Mouse (Mus musculus) lung, embryonic 14.5 days (tissue): ENCODE measurements around the gene Tubb2a. TPM values are rescaled to one million over a fixed set of nuclear protein-coding genes. Genes with fewer than 3 reads are reported as not detected.
A peak's percentile ranks its signal among the peaks of the same experiment; 100 is the strongest.

ENCODE experiments used
- ATAC-seq: fragments of 200-750 bp; cut with Nextera tagmentation; 2 replicates; pipeline ENCODE4 v1.8.0; 2017; ENCODE audit warnings: mild to moderate bottlenecking, moderate TSS enrichment, moderate library complexity; ENCODE audit not compliant: insufficient read depth
- DNase-seq: peaks from one replicate; pipeline ENCODE4 v3.0.0-alpha.2; 2015
- H3K27ac ChIP-seq: fragments of 300-500 bp; sonication (generic); 2 replicates; pipeline ENCODE4 v1.5.1; 2014; ENCODE audit warnings: low read depth, mild to moderate bottlenecking, moderate library complexity
- H3K27me3 ChIP-seq: fragments of 300-500 bp; sonication (generic); 2 replicates; pipeline ENCODE4 v1.6.1; 2014; ENCODE audit warnings: low read length, control low read depth; ENCODE audit not compliant: insufficient read depth
- H3K36me3 ChIP-seq: fragments of 300-500 bp; sonication (generic); 2 replicates; pipeline ENCODE4 v1.6.1; 2014; ENCODE audit warnings: control low read depth; ENCODE audit not compliant: insufficient read depth
- H3K4me1 ChIP-seq: fragments of 300-500 bp; sonication (generic); 2 replicates; pipeline ENCODE4 v1.6.1; 2014; ENCODE audit warnings: antibody characterized with exemption, control low read depth; ENCODE audit not compliant: insufficient read depth
- H3K4me2 ChIP-seq: fragments of 300-500 bp; sonication (generic); 2 replicates; pipeline ENCODE4 v1.6.1; 2014; ENCODE audit warnings: mild to moderate bottlenecking
- H3K4me3 ChIP-seq: fragments of 300-500 bp; sonication (generic); 2 replicates; pipeline ENCODE4 v1.5.1; 2014; ENCODE audit warnings: low read depth, low read length
- H3K9ac ChIP-seq: fragments of 300-500 bp; sonication (generic); 2 replicates; pipeline ENCODE4 v1.6.1; 2014
- H3K9me3 ChIP-seq: fragments of 300-500 bp; sonication (generic); 2 replicates; pipeline ENCODE4 v1.6.1; 2016; ENCODE audit warnings: low read depth, low read length, control low read depth
- CTCF ChIP-seq: IDR thresholded peaks from 2 replicates; pipeline ENCODE4 v1.5.1; 2016; ENCODE audit warnings: antibody characterized with exemption, low read depth
- WGBS: fragments of 180-500 bp; shearing (Covaris S2); extraction: QIAGEN DNeasy Blood & Tissue Kit; methylation state at CpG from one replicate; pipeline ENCODE4 v1.1.7; 2014; 5-methylcytosine and 5-hydroxymethylcytosine counted together
- polyA plus RNA-seq: library from polyadenylated mRNA; unstranded; fragments of >200 nt; fragmentation: Nextera tagmentation; extraction: Ambion mirVana; gene quantifications from 2 replicates; pipeline ENCODE4 v1.2.1, GENCODE M21; 2014

The Tubb2a gene
- polyA plus RNA-seq = 164 and 169 TPM in 2 replicates

DNA sequence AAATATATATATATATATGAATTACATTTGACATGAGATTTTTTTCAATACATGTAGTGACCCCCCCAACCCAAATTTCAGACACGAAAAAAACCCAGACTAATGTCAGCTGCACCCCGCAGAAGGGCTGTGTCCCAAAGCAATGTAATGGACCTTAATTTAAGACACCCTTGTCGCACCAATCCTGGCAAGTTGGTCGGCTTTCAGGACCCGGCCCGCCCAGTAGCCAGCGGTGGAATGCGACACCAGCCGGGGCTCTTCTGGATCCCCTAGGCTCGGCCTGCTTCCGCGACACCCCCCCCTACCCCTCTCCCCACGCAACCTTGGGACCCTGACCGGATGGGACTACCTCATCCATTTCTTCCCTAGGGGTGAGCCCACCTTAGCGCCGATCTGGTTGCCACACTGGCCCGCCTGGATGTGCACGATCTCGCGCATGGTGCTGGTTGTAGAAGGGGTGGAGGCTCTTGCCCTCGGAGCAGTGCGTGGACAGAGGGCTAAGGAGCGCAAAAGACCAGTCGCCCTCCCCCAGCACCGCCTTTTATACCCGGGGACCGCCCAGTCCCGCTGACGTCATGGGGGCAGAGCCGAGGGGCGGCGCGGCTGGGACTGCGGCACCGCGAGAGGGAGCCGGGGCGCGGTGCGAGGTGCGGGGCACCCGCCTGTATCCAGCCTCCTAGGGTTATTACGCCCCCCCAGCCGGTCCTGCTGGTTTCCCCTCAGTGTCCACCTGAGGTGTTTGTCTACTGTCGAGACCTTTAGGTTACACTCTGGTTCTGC lies at the start of gene Tubb2a:
Gene Tubb2a, minus strand, starts transcription at position 516 of the 780 bp plus-strand sequence.
- H3K36me3 ChIP-seq = peaks cover 21% of the 10 kb centered on the region; the same call in 1 of the 2 replicates
- peak within 1 kb of the TSS; percentile 84 for H3K4me2 ChIP-seq
- H3K9me3 ChIP-seq = no peaks in the 10 kb centered on the region
- peak within 1 kb of the TSS; percentile 69 for H3K4me3 ChIP-seq
- H3K9ac ChIP-seq = peak within 1 kb of the TSS; percentile 75
- ATAC-seq (peak; percentile 90), DNase-seq (peak; percentile 95)
- H3K4me1 ChIP-seq = peaks cover 5% of the 10 kb centered on the region; the same call in 1 of the 2 replicates
- WGBS = under 1% methylated on average over 45 of the region's 45 CpGs
- TF ChIP-seq CTCF = peak; percentile 26
- peak within 1 kb of the TSS; percentile 36 for H3K27ac ChIP-seq
- no peaks in the 10 kb centered on the region for H3K27me3 ChIP-seq

DNA sequence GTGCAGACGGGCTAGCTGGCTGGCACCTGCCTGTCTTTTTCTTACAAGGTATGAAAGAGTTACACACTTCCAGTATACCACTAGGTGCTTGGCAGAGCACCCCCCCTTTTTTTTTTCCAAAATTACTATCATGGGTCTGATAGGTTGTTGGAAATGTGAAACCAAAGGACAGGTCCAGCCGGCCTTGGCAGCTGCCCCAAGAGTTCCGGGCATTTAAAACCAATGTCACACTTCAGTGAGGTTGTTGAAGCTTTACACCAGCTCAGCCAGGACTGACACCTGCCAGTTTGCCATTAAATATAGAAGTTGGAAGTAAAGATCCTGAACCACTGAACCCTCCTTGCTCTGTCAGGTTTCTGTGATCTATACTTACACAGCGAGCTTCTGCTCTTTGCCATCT lies 47.9 kb upstream of the Tubb2a start:
- Histone ChIP-seq H3K4me2 (no peak overlapping the region), H3K27me3 (peaks cover 3% of the 10 kb centered on the region; the same call in 1 of the 2 replicates), H3K4me1 (no peaks in the 10 kb centered on the region; the same call in 1 of the 2 replicates), H3K27ac (no peak overlapping the region), H3K36me3 (peaks cover 9% of the 10 kb centered on the region; the same call in 1 of the 2 replicates), H3K9ac (no peak overlapping the region), H3K9me3 (no peaks in the 10 kb centered on the region), H3K4me3 (no peak overlapping the region)
- DNase-seq (no peak), ATAC-seq (no peak)
- WGBS = 68% methylated on average over 4 of the region's 4 CpGs
- no peak for TF ChIP-seq CTCF

GRCm38 (mm10) chr13:34120536-34120935 lies 42.7 kb upstream of the Tubb2a start:
- DNase-seq = no peak
- H3K27me3 ChIP-seq = no peaks in the 10 kb centered on the region
- no peak overlapping the region for H3K4me2 ChIP-seq
- peaks cover 9% of the 10 kb centered on the region; the same call in 1 of the 2 replicates for H3K36me3 ChIP-seq
- no peaks in the 10 kb centered on the region for H3K4me1 ChIP-seq
- WGBS = 92% methylated on average over 2 of the region's 2 CpGs
- H3K4me3 ChIP-seq = no peak overlapping the region
- H3K27ac ChIP-seq = no peak overlapping the region
- H3K9me3 ChIP-seq = no peaks in the 10 kb centered on the region
- no peak overlapping the region for H3K9ac ChIP-seq
- no peak for TF ChIP-seq CTCF
- ATAC-seq = no peak

- no peaks in the 10 kb centered on the region for H3K4me1 ChIP-seq
- no peak for TF ChIP-seq CTCF
- DNase-seq (no peak), ATAC-seq (no peak)
- H3K9me3 ChIP-seq = no peaks in the 10 kb centered on the region
- 25% methylated on average over 4 of the region's 4 CpGs for WGBS
- H3K9ac ChIP-seq = no peak overlapping the region
- no peaks in the 10 kb centered on the region for H3K27me3 ChIP-seq
- H3K4me2 ChIP-seq = no peak overlapping the region
- H3K27ac ChIP-seq = no peak overlapping the region
- H3K4me3 ChIP-seq = no peak overlapping the region
- H3K36me3 ChIP-seq = 0 out of 2 replicates have a peak, but pooled peaks cover under 1% of the 10 kb centered on the region
Measured at GRCm38 (mm10) chr13:34119406-34119805, 41.6 kb upstream of the Tubb2a start.

DNA sequence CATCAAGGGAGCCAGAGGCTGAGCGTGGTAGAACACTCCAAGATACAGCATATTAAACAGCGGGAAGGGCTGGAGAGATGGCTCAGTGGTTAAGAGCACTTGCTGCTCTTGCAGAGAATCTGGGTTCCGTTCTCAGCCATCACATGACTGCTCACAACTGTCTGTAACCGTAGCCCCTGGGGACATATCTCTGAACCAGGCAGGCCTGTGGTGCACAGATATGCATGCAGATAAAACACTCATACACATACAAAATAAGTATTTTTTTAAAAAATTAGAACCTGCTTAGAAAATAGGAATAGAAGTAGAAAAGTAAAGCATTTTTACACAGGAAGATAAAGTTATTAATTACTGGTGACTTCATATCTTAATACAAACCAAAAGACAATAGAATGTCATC lies 41.0 kb upstream of the Tubb2a start:
- no peak for DNase-seq

DNA sequence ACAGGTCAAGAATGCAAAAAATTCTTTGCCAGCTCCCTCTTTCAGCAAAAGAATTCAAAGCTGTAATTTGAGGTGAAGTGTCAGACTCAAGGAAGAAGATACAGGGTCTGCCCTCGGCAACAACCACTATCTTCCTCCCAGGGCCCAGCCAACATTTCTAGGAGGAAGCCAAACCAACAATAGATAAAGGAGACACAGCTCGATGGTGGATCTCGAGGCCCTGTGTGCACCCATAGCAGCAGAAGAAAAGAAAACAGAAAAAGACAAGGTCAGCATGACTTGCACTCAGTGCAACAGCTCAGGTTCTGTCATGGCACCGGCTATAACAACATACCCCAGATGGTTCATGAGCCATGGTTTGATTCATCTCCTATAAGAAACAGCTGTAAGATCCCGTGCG lies 38.7 kb upstream of the Tubb2a start:
- no peak for ATAC-seq
- no peak overlapping the region for H3K27ac ChIP-seq
- TF ChIP-seq CTCF = no peak
- H3K36me3 ChIP-seq = no peaks in the 10 kb centered on the region
- no peaks in the 10 kb centered on the region for H3K9me3 ChIP-seq
- H3K9ac ChIP-seq = no peak overlapping the region
- H3K4me3 ChIP-seq = no peak overlapping the region
- H3K4me2 ChIP-seq = no peak overlapping the region
- no peaks in the 10 kb centered on the region for H3K27me3 ChIP-seq
- WGBS = 59% methylated on average over 6 of the region's 6 CpGs
- no peaks in the 10 kb centered on the region for H3K4me1 ChIP-seq
- DNase-seq = no peak

More for the DNA sequence above, 41.0 kb upstream of the Tubb2a start:
- Histone ChIP-seq H3K4me1 (no peaks in the 10 kb centered on the region), H3K4me2 (no peak overlapping the region), H3K27me3 (no peaks in the 10 kb centered on the region), H3K9ac (no peak overlapping the region), H3K27ac (no peak overlapping the region), H3K9me3 (no peaks in the 10 kb centered on the region), H3K36me3 (no peaks in the 10 kb centered on the region), H3K4me3 (no peak overlapping the region)
- WGBS = 68% methylated on average over 4 of the region's 4 CpGs
- no peak for ATAC-seq
- no peak for TF ChIP-seq CTCF

- no peak for ATAC-seq
- WGBS = 84% methylated on average over 4 of the region's 4 CpGs
- no peak for TF ChIP-seq CTCF
Measured at GRCm38 (mm10) chr13:34114654-34115053, 36.8 kb upstream of the Tubb2a start.

More at GRCm38 (mm10) chr13:34114654-34115053, 36.8 kb upstream of the Tubb2a start:
- H3K27me3 ChIP-seq = no peaks in the 10 kb centered on the region
- no peak overlapping the region for H3K9ac ChIP-seq
- H3K27ac ChIP-seq = no peak overlapping the region
- no peak overlapping the region for H3K4me2 ChIP-seq
- no peaks in the 10 kb centered on the region for H3K36me3 ChIP-seq
- H3K4me1 ChIP-seq = no peaks in the 10 kb centered on the region
- H3K4me3 ChIP-seq = no peak overlapping the region
- DNase-seq = no peak
- no peaks in the 10 kb centered on the region for H3K9me3 ChIP-seq
